Mouse (Mus musculus): ENCODE results near the gene Spi1. TPM values are rescaled to one million over a fixed set of nuclear protein-coding genes. Genes with fewer than 3 reads are reported as not detected.

The Spi1 gene
- polyA plus RNA-seq, 1 experiment from 2014 or later: 18.2 TPM

- no peak for ATAC-seq (ENCODE audit: low read depth)
- H3K9ac ChIP-seq (ENCODE audit: low read depth, low read length): peak overlapping the region; percentile 79; the same call in 1 of the 2 replicates
- H3K27ac ChIP-seq (ENCODE audit: low read length): peak overlapping the region; percentile 80; the same call in 1 of the 2 replicates
- no peaks in the 10 kb centered on the region for H3K9me3 ChIP-seq (replicated peaks; ENCODE audit: control insufficient read depth, low read length)
- WGBS (ENCODE audit: insufficient replicate concordance): 79% methylated on average over 10 of the region's 10 CpGs
- H3K4me1 ChIP-seq (ENCODE audit: control insufficient read depth, low read depth, low read length): peaks cover 24% of the 10 kb centered on the region
- H3K4me3 ChIP-seq (ENCODE audit: low read depth, low read length): 0 out of 2 replicates have a peak overlapping the region, but pooled peaks have one; percentile 80
- H3K4me2 ChIP-seq (ENCODE audit: low read depth, low read length): peak overlapping the region; percentile 94
- H3K27me3 ChIP-seq (ENCODE audit: control insufficient read depth, insufficient read depth, low read depth, low read length): no peaks in the 10 kb centered on the region
- H3K36me3 ChIP-seq (ENCODE audit: control insufficient read depth, insufficient read depth): no peaks in the 10 kb centered on the region
These were observed 11.1 kb upstream of the Spi1 start for GRCm38 (mm10) chr2:91071059-91071458.

- ATAC-seq (ENCODE audit: low read depth): no peak
- H3K36me3 ChIP-seq (ENCODE audit: control insufficient read depth, insufficient read depth): no peaks in the 10 kb centered on the region
- H3K9me3 ChIP-seq (replicated peaks; ENCODE audit: control insufficient read depth, low read length): no peaks in the 10 kb centered on the region
- H3K4me3 ChIP-seq (ENCODE audit: low read depth, low read length): no peak overlapping the region
- no peaks in the 10 kb centered on the region for H3K27me3 ChIP-seq (ENCODE audit: control insufficient read depth, insufficient read depth, low read depth, low read length)
- no peak overlapping the region for H3K9ac ChIP-seq (ENCODE audit: low read depth, low read length)
- peaks cover 24% of the 10 kb centered on the region for H3K4me1 ChIP-seq (ENCODE audit: control insufficient read depth, low read depth, low read length)
- WGBS (ENCODE audit: insufficient replicate concordance): 47% methylated on average over 1 of the region's 1 CpGs
- H3K4me2 ChIP-seq (ENCODE audit: low read depth, low read length): no peak overlapping the region
- no peak overlapping the region for H3K27ac ChIP-seq (ENCODE audit: low read length)
These were observed 10.1 kb upstream of the Spi1 start for GRCm38 (mm10) chr2:91072092-91072491.

GRCm38 (mm10) chr2:91077957-91078313 is 4.3 kb upstream of the Spi1 start:
- 25% methylated on average over 12 of the region's 12 CpGs for WGBS (ENCODE audit: insufficient replicate concordance)
- no peak overlapping the region for H3K27ac ChIP-seq (ENCODE audit: low read length)
- no peak overlapping the region for H3K9ac ChIP-seq (ENCODE audit: low read depth, low read length)
- ATAC-seq (ENCODE audit: low read depth): no peak
- no peak overlapping the region for H3K4me3 ChIP-seq (ENCODE audit: low read depth, low read length)
- H3K9me3 ChIP-seq (replicated peaks; ENCODE audit: control insufficient read depth, low read length): no peaks in the 10 kb centered on the region
- H3K4me1 ChIP-seq (ENCODE audit: control insufficient read depth, low read depth, low read length): peaks cover 9% of the 10 kb centered on the region
- no peaks in the 10 kb centered on the region for H3K36me3 ChIP-seq (ENCODE audit: control insufficient read depth, insufficient read depth)
- no peaks in the 10 kb centered on the region for H3K27me3 ChIP-seq (ENCODE audit: control insufficient read depth, insufficient read depth, low read depth, low read length)
- peak overlapping the region; percentile 81 for H3K4me2 ChIP-seq (ENCODE audit: low read depth, low read length)

GRCm38 (mm10) chr2:91078314-91079025 is 3.7 kb upstream of the Spi1 start:
- Histone ChIP-seq H3K9me3 (replicated peaks; ENCODE audit: control insufficient read depth, low read length) (no peaks in the 10 kb centered on the region), H3K9ac (ENCODE audit: low read depth, low read length) (peak overlapping the region; percentile 56), H3K36me3 (ENCODE audit: control insufficient read depth, insufficient read depth) (no peaks in the 10 kb centered on the region), H3K27ac (ENCODE audit: low read length) (peak overlapping the region; percentile 14; the same call in 1 of the 2 replicates), H3K4me3 (ENCODE audit: low read depth, low read length) (peak overlapping the region; percentile 56), H3K4me2 (ENCODE audit: low read depth, low read length) (peak overlapping the region; percentile 81), H3K27me3 (ENCODE audit: control insufficient read depth, insufficient read depth, low read depth, low read length) (no peaks in the 10 kb centered on the region), H3K4me1 (ENCODE audit: control insufficient read depth, low read depth, low read length) (peaks cover 11% of the 10 kb centered on the region)
- WGBS (ENCODE audit: insufficient replicate concordance): under 1% methylated on average over 36 of the region's 36 CpGs
- ATAC-seq (ENCODE audit: low read depth): peak; percentile 17; the same call in 1 of the 2 replicates

GRCm38 (mm10) chr2:91079026-91079384 is 3.2 kb upstream of the Spi1 start:
- Histone ChIP-seq H3K27ac (ENCODE audit: low read length) (no peak overlapping the region; the same call in 1 of the 2 replicates), H3K36me3 (ENCODE audit: control insufficient read depth, insufficient read depth) (no peaks in the 10 kb centered on the region), H3K4me2 (ENCODE audit: low read depth, low read length) (peak overlapping the region; percentile 81), H3K9ac (ENCODE audit: low read depth, low read length) (peak overlapping the region; percentile 56), H3K27me3 (ENCODE audit: control insufficient read depth, insufficient read depth, low read depth, low read length) (no peaks in the 10 kb centered on the region), H3K9me3 (replicated peaks; ENCODE audit: control insufficient read depth, low read length) (no peaks in the 10 kb centered on the region), H3K4me3 (ENCODE audit: low read depth, low read length) (peak overlapping the region; percentile 56), H3K4me1 (ENCODE audit: control insufficient read depth, low read depth, low read length) (peaks cover 11% of the 10 kb centered on the region)
- WGBS (ENCODE audit: insufficient replicate concordance): 22% methylated on average over 5 of the region's 5 CpGs
- no peak for ATAC-seq (ENCODE audit: low read depth)

- Histone ChIP-seq H3K27me3 (ENCODE audit: control insufficient read depth, insufficient read depth, low read depth, low read length) (no peaks in the 10 kb centered on the region), H3K4me2 (ENCODE audit: low read depth, low read length) (no peak overlapping the region), H3K4me3 (ENCODE audit: low read depth, low read length) (no peak overlapping the region), H3K27ac (ENCODE audit: low read length) (peak overlapping the region; percentile 12; the same call in 1 of the 2 replicates), H3K36me3 (ENCODE audit: control insufficient read depth, insufficient read depth) (no peaks in the 10 kb centered on the region), H3K9ac (ENCODE audit: low read depth, low read length) (no peak overlapping the region), H3K4me1 (ENCODE audit: control insufficient read depth, low read depth, low read length) (peaks cover 11% of the 10 kb centered on the region), H3K9me3 (replicated peaks; ENCODE audit: control insufficient read depth, low read length) (no peaks in the 10 kb centered on the region)
- ATAC-seq (ENCODE audit: low read depth): no peak
- WGBS (ENCODE audit: insufficient replicate concordance): 51% methylated on average over 8 of the region's 8 CpGs
These were observed 1.2 kb upstream of the Spi1 start for GRCm38 (mm10) chr2:91080784-91081513.

- peak; percentile 53 for ATAC-seq (ENCODE audit: low read depth)
- H3K27ac ChIP-seq (ENCODE audit: low read length): peak overlapping the region; percentile 84
- no peaks in the 10 kb centered on the region for H3K9me3 ChIP-seq (replicated peaks; ENCODE audit: control insufficient read depth, low read length)
- no peaks in the 10 kb centered on the region for H3K27me3 ChIP-seq (ENCODE audit: control insufficient read depth, insufficient read depth, low read depth, low read length)
- H3K9ac ChIP-seq (ENCODE audit: low read depth, low read length): peak overlapping the region; percentile 22; the same call in 1 of the 2 replicates
- H3K4me1 ChIP-seq (ENCODE audit: control insufficient read depth, low read depth, low read length): peaks cover 11% of the 10 kb centered on the region
- 10% methylated on average over 11 of the region's 11 CpGs for WGBS (ENCODE audit: insufficient replicate concordance)
- no peaks in the 10 kb centered on the region for H3K36me3 ChIP-seq (ENCODE audit: control insufficient read depth, insufficient read depth)
- H3K4me3 ChIP-seq (ENCODE audit: low read depth, low read length): peak overlapping the region; percentile 15; the same call in 1 of the 2 replicates
- H3K4me2 ChIP-seq (ENCODE audit: low read depth, low read length): peak overlapping the region; percentile 19
These were observed 654 bp downstream of the Spi1 start for GRCm38 (mm10) chr2:91082844-91083243.

- no peaks in the 10 kb centered on the region for H3K36me3 ChIP-seq (ENCODE audit: control insufficient read depth, insufficient read depth)
- H3K9me3 ChIP-seq (replicated peaks; ENCODE audit: control insufficient read depth, low read length): no peaks in the 10 kb centered on the region
- ATAC-seq (ENCODE audit: low read depth): no peak
- no peaks in the 10 kb centered on the region for H3K27me3 ChIP-seq (ENCODE audit: control insufficient read depth, insufficient read depth, low read depth, low read length)
- H3K9ac ChIP-seq (ENCODE audit: low read depth, low read length): peak overlapping the region; percentile 22; the same call in 1 of the 2 replicates
- H3K4me3 ChIP-seq (ENCODE audit: low read depth, low read length): peak overlapping the region; percentile 15; the same call in 1 of the 2 replicates
- peaks cover 11% of the 10 kb centered on the region for H3K4me1 ChIP-seq (ENCODE audit: control insufficient read depth, low read depth, low read length)
- H3K27ac ChIP-seq (ENCODE audit: low read length): peak overlapping the region; percentile 68
- peak overlapping the region; percentile 10; the same call in 1 of the 2 replicates for H3K4me2 ChIP-seq (ENCODE audit: low read depth, low read length)
- 23% methylated on average over 1 of the region's 1 CpGs for WGBS (ENCODE audit: insufficient replicate concordance)
These were observed 1.3 kb downstream of the Spi1 start for GRCm38 (mm10) chr2:91083366-91083940.
